Mouse (Mus musculus) neural tube, embryonic 11.5 days (tissue): ENCODE measurements around the gene Kcp. TPM values are rescaled to one million over a fixed set of nuclear protein-coding genes. Genes with fewer than 3 reads are reported as not detected.

Experiments
- ATAC-seq: fragments of 200-750 bp; cut with Nextera tagmentation; 2 replicates; pipeline ENCODE4 v1.8.0; 2017; ENCODE audit warnings: moderate number of reproducible peaks, mild to moderate bottlenecking, moderate TSS enrichment, moderate library complexity; ENCODE audit not compliant: insufficient read depth, low FRiP score, low TSS enrichment
- DNase-seq: peaks from one replicate; pipeline ENCODE4 v3.0.0-alpha.2; 2015; ENCODE audit warnings: low spot score
- H3K27ac ChIP-seq: fragments of 300-500 bp; sonication (generic); 2 replicates; pipeline ENCODE4 v1.5.1; 2014; ENCODE audit warnings: low read depth, mild to moderate bottlenecking, low read length
- H3K27me3 ChIP-seq: fragments of 300-500 bp; sonication (generic); 2 replicates; pipeline ENCODE4 v1.6.1; 2014; ENCODE audit warnings: mild to moderate bottlenecking, low read length, mixed read lengths; ENCODE audit not compliant: control insufficient read depth, insufficient read depth
- H3K36me3 ChIP-seq: fragments of 300-500 bp; sonication (generic); 2 replicates; pipeline ENCODE4 v1.6.1; 2014; ENCODE audit warnings: mild to moderate bottlenecking, low read length, moderate library complexity, mixed read lengths; ENCODE audit not compliant: control insufficient read depth, insufficient read depth
- H3K4me1 ChIP-seq: fragments of 300-500 bp; sonication (generic); 2 replicates; pipeline ENCODE4 v1.6.1; 2014; ENCODE audit warnings: low read length, mixed read lengths; ENCODE audit not compliant: control insufficient read depth, insufficient read depth
- H3K4me2 ChIP-seq: fragments of 300-500 bp; sonication (generic); 2 replicates; pipeline ENCODE4 v1.6.1; 2014; ENCODE audit warnings: low read depth, mild to moderate bottlenecking, moderate library complexity
- H3K4me3 ChIP-seq: fragments of 300-500 bp; sonication (generic); 2 replicates; pipeline ENCODE4 v1.5.1; 2014; ENCODE audit warnings: low read depth, low read length
- H3K9ac ChIP-seq: fragments of 300-500 bp; sonication (generic); 2 replicates; pipeline ENCODE4 v1.6.1; 2014; ENCODE audit warnings: mild to moderate bottlenecking, low read length
- H3K9me3 ChIP-seq: fragments of 300-500 bp; sonication (generic); 2 replicates; pipeline ENCODE4 v1.6.1; 2016; ENCODE audit warnings: low read length; ENCODE audit not compliant: control insufficient read depth
- WGBS: fragments of 180-500 bp; shearing (Covaris S2); extraction: QIAGEN DNeasy Blood & Tissue Kit; methylation state at CpG from one replicate; pipeline ENCODE4 v1.1.7; 2014; 5-methylcytosine and 5-hydroxymethylcytosine counted together
- polyA plus RNA-seq: library from polyadenylated mRNA; unstranded; fragments of >200 nt; fragmentation: Nextera tagmentation; extraction: Ambion mirVana; gene quantifications from 2 replicates; pipeline ENCODE4 v1.2.1, GENCODE M21; 2014

Gene Kcp
- polyA plus RNA-seq, 1 experiment from 2014 or later: 13.1 TPM

DNA sequence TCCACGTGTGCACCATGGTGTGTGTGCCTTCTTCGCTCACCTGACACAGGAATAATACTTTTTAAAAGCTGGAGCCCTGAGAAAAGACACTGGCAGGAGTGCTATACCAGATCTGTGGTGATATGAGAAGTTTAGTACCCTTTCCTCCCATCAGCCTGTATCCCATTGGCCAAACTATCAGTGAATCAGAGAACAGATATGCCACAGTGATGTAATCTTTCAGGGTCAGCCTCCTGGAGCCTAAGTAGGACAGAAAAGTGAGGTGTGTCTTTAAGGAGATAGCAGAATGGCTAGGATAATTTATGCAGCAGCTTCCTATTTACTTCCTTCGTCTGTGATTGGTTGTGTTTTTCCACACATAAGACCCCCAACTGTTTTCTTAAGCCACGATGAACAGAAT, 79.6 kb downstream of the Kcp start:
- no peak overlapping the region for H3K27ac ChIP-seq
- no peak overlapping the region for H3K4me2 ChIP-seq
- H3K4me1 ChIP-seq: no peaks in the 10 kb centered on the region
- H3K4me3 ChIP-seq: no peak overlapping the region
- ATAC-seq: no peak
- no peaks in the 10 kb centered on the region for H3K36me3 ChIP-seq
- no peak overlapping the region for H3K9ac ChIP-seq
- DNase-seq: no peak
- 65% methylated on average over 4 of the region's 4 CpGs for WGBS
- no peaks in the 10 kb centered on the region for H3K9me3 ChIP-seq
- peaks cover 12% of the 10 kb centered on the region; the same call in 1 of the 2 replicates for H3K27me3 ChIP-seq

DNA sequence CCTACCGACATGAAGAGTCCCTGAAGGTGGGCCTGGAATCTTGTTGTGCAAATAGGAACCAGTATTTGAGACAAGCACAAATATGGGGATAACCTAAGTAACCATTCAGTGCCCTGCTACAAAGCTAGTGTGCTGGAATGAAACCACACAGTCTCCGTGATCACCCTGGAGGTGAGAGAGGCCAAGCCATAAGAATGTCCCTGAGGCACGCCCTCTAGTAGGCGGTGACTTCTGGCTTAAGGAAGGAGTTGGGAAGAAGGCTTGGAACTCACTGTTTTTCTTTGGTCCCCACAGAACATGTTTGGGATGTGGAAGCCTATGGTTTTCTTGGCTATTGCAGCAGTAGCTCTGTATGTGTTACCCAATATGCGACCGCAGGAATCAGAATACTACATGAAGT, 81.4 kb downstream of the Kcp start:
- Histone ChIP-seq H3K4me3 (no peak overlapping the region), H3K27ac (no peak overlapping the region), H3K4me2 (no peak overlapping the region), H3K36me3 (no peaks in the 10 kb centered on the region), H3K9me3 (no peaks in the 10 kb centered on the region), H3K4me1 (no peaks in the 10 kb centered on the region), H3K9ac (no peak overlapping the region), H3K27me3 (no peaks in the 10 kb centered on the region)
- WGBS: 77% methylated on average over 6 of the region's 6 CpGs
- DNase-seq (no peak), ATAC-seq (no peak)

DNA sequence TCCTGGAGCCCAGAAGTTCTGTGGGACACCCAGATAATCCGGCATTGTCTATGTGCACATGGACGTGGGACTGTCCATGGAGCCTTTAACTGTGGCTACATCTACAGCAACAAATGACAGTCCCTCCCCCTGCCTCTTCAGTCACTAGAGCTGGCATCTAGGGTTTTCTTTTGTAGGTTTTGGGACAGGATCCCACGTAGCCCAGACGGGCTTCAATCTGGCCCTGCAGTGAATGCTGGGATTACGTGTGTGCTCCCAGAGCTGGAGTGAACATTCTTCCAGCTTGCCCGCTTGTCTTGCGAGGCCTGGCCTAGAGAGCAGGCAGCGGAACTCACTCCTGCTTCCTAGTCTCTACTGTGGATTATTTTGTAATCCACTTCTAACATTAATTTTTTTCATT, 82.6 kb downstream of the Kcp start:
- H3K27me3 ChIP-seq: no peaks in the 10 kb centered on the region
- no peak for ATAC-seq
- H3K4me2 ChIP-seq: no peak overlapping the region
- H3K36me3 ChIP-seq: no peaks in the 10 kb centered on the region
- DNase-seq: no peak
- H3K9ac ChIP-seq: no peak overlapping the region
- no peaks in the 10 kb centered on the region for H3K4me1 ChIP-seq
- WGBS: 91% methylated on average over 8 of the region's 8 CpGs
- H3K4me3 ChIP-seq: no peak overlapping the region
- no peaks in the 10 kb centered on the region for H3K9me3 ChIP-seq
- H3K27ac ChIP-seq: no peak overlapping the region

Other genes starting within 250 kb of the Kcp start
- gene Hilpda, start 235.5 kb downstream of the Kcp start, polyA plus RNA-seq: 35.5 and 42.2 TPM in 2 replicates
- 0.32 and 0.33 TPM in 2 replicates for gene Fam71f2, start 228.4 kb downstream of the Kcp start, polyA plus RNA-seq
- gene Fam71f1, start 188.8 kb downstream of the Kcp start, polyA plus RNA-seq: 0.32 TPM in 1 of 2 replicates, not detected in the other
- gene Calu, start 159.9 kb downstream of the Kcp start, polyA plus RNA-seq: 289 and 291 TPM in 2 replicates
- gene Opn1sw, start 119.5 kb downstream of the Kcp start, polyA plus RNA-seq: 0.15 and 0.20 TPM in 2 replicates
- 36.8 and 40.1 TPM in 2 replicates for gene Ccdc136, start 111.6 kb downstream of the Kcp start, polyA plus RNA-seq
- 4.6 and 5.8 TPM in 2 replicates for gene Flnc, start 74.7 kb downstream of the Kcp start, polyA plus RNA-seq
- gene Atp6v1f, start 40.2 kb downstream of the Kcp start, polyA plus RNA-seq: 194 and 201 TPM in 2 replicates
- not detected in 2 replicates for gene Atp6v1fnb, start 36.5 kb downstream of the Kcp start, polyA plus RNA-seq
- gene Irf5, start 18.7 kb upstream of the Kcp start, polyA plus RNA-seq: 1.5 and 2.2 TPM in 2 replicates
- gene Tnpo3, start 101.9 kb upstream of the Kcp start, polyA plus RNA-seq: 109 and 118 TPM in 2 replicates
- 5.0 and 5.2 TPM in 2 replicates for gene Tspan33, start 186.3 kb upstream of the Kcp start, polyA plus RNA-seq
- gene Smo, start 227.6 kb upstream of the Kcp start, polyA plus RNA-seq: 46.9 and 49.6 TPM in 2 replicates